In genomic region chr9:107925251-107925650, GRCm38 (mm10) we compare ENCODE assay signal across 1 mouse cellular context.
TF ChIP-seq lines count a peak whose summit lies in the region.

No protein-coding gene starts in this region.

TF ChIP-seq in MEL, 35 proteins besides CTCF, POLR2A, EP300 and RAD21:
- no peak for TF ChIP-seq TAL1 (IDR thresholded peaks at IDR 0.05; ENCODE audit: low read length)
TF ChIP-seq in MEL: peak in this region for 0.
